Mouse (Mus musculus) gastrocnemius, postnatal 25 days (tissue): ENCODE results near the gene Fap. TPM values are rescaled to one million over a fixed set of nuclear protein-coding genes. Genes with fewer than 3 reads are reported as not detected.

ENCODE experiments used
- DNase-seq: peaks from one replicate; pipeline ENCODE4 v3.0.0; 2022
- total RNA-seq, 2 experiments: library from RNA; stranded (reverse); gene quantifications; 1 replicate in 1 of 2; 2 replicates in 1 of 2; pipeline ENCODE4 v1.2.3; 2021

Fap gene
- total RNA-seq, 2 experiments from 2014 or later = 7.7 to 10.1 TPM

DNA sequence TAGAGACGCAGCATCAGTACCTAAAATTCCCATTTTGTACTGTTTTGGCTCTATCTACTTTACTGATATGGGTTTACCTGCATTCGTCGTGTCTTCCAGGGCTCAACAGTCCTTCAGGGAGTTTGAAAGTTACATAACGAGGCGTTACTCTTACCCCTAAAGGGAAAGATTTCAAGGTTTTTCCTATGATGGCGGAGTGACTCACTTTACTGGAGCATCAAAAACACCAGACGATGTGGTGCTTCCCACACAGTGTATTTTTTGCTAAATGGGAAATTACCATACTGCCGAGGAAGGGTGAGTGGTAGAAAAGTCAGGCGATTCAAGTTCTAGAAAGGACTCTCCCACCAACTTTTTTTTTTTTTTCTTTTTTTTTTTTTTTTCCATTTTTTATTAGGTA, 47.5 kb downstream of the Fap start:
- DNase-seq = no peak

DNA sequence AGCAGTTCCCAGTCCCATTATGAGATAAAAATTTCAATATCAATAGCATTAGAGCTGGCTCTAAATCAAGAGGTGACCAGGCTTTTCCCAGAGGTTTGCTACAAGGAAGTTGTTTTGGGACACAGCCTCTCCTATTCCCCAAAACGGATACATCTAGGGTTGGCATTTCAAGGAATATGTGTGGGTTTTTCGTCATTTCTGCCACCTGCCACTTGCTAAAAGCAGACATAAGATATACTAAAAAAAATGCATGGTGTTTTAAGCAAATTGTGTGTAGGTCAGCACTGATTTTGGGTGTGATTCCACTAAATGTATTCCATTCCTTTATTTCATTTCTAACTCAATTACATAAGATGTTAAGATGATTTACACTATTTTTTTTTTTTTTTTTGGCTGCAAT, 56.1 kb downstream of the Fap start:
- no peak for DNase-seq

DNA sequence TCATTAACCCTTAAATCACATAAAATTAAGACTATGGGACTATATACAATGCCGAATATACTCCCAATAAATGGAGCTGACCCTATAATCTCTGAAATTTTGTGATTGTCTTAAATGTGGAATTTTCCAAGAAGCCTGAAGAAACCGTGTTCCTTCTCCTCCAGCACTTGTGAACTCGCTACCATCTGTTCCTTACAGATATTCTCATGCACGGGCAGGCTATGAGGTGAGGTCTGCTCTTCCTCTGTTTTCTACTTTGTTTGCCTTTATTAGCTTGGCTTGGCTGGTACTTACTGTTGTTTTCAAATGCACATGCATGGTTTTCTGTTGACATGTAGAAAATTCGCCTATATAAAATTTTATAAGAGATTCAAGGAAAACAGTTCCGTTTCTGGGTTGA, 59.4 kb downstream of the Fap start:
- no peak for DNase-seq

DNA sequence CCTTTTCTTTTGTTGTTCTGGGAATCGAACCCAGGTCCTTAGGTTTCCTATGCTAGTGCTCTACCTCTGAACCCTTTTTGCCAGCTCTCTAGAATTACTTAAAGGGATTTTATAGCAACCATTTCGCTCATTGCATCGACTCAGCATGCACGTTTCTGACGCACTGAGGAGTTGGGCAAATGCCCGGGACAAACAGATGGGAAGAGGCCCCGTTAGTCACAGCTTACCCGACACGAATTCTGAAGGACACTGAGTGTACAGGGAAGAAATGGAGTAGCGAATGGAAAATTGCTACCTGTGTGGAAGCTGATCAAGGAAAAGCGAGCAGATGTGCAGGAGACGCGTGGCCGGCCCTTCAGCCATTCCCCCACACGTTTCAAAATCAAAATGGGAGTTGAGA, 60.4 kb downstream of the Fap start:
- DNase-seq = no peak

DNA sequence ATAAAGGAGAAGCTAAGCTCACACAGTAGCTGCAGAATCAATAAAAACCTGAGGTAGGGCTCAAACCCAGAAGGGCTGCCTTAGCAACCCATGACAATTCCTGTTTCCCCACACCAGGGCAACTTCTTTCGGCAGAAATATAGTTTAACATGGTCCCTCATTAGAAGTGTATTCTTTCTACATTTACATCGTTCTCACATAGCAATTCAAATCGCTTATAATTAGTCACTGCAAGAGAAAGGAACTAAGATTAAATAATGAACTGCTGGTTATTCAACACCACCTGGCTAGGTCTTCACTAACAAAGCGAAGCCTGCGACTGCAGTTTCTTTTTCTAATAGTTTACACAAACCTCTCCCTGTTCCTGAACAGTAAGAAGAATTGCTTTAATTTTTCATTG, 66.7 kb downstream of the Fap start:
- DNase-seq = no peak

DNA sequence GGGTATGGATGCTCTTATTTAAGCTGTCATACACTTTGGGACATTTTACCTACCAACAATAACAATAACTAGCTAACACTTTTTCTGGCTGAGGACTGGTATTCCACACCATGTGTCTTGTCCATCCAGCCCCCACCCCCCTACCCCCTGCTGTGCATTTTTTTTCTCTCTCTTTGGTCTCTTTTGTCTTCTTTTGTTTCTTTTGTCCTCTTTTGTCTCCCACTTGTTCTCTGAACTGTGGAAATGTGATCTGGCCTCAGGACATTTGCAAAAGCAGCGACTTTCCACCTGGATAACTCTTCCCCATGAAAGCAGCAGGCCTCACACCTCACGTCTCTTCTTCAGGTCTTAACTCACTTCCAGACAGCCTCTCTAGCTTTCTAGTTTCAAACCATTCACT, 67.4 kb downstream of the Fap start:
- no peak for DNase-seq

DNA sequence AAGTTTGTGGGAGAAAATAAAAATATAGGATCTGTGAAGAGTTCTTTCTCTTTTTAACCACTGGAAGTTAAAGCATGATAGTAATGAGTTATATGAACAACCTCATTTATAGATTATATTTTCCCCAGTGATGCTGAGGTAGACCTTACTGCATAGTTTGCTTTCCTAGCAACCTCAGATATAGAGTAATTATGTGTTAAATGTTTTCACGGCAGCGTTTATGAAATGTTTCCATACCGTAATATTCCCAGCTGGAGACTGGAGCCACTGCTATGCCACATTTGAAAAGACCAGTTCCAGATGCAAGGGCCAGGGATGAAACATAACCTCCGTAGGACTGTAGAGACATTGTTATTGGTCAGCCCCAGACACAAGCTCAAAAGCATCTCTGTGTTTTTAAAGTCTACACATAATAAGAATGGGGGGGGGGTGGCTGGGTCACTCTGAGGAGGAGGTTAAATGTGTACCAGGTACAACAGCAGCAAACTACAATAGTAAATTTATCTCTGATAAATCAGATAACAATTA, 69.5 kb downstream of the Fap start:
- DNase-seq = no peak

DNA sequence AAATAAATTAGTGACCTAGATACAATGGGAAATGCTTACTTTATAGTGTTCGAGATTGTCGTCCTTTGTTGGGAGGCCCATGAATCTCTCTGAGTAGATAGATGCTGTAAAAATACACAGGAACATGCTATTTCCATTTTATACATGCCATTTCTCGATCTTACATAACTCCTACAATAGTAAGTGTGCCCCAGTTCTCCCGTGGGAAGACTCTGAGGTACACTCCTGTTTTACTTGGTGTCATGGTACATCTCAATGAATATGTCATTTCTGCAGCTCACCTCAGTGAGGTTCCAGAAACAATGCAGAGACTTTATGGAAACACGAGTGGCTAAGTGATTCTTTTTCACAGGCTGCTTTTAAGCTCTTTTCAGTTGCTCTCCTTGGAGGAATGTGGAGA, 70.5 kb downstream of the Fap start:
- DNase-seq = no peak

DNA sequence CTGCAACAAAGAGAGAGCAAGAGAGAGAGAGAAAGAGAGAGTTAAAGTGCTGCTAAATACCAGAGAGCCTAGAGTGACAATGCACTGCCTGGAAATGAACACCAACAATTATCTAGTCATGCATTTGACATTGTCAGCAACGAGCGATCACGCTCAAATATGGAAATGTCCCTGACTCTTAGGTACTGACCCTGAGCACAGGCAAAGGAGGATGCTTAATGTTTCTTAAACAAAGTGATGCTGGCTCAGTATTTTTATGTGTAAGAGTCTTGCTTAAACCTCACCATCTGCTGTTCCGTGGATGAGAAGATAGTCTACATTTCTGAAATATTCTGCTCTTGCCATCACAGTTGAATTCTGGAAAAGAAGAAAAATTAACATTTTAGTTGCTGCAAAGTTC, 71.4 kb downstream of the Fap start:
- DNase-seq = no peak

DNA sequence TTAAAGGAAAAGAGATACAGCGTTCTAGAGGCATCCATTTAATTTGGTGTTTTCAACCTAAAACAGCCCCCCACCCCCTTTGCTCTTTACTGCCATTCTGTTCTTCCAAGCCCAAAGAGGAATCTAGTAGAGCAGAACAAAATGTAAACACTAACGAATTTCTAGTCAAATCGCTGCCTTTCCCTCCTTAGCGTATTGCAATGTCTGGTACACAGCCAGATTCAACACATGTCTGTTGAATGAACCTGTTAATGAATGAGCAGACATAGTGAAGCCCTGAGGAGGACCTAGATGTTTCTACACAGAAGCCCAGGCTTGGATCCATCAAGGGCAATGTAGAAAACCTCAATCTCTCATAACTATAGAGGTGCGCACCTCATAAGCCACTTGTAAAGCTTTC, 75.1 kb downstream of the Fap start:
- DNase-seq = no peak

DNA sequence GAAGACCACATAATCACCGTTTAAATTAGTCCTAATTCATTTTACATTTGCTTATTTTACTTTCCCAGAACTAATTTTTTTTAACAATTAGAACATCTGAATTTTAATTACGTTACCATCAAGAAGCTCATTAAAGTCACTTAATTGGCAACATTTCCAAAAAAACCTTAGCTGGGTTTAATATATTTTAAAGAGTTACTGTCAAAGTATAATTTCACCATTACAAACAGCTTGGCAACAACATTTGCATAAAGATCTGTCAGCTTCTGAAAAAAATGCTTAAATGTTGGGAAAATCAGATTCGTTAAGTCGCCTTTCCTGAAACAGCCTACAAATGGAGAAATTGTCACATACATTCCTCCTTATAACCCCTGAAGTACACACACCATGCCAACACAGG, 75.8 kb downstream of the Fap start:
- DNase-seq = no peak

DNA sequence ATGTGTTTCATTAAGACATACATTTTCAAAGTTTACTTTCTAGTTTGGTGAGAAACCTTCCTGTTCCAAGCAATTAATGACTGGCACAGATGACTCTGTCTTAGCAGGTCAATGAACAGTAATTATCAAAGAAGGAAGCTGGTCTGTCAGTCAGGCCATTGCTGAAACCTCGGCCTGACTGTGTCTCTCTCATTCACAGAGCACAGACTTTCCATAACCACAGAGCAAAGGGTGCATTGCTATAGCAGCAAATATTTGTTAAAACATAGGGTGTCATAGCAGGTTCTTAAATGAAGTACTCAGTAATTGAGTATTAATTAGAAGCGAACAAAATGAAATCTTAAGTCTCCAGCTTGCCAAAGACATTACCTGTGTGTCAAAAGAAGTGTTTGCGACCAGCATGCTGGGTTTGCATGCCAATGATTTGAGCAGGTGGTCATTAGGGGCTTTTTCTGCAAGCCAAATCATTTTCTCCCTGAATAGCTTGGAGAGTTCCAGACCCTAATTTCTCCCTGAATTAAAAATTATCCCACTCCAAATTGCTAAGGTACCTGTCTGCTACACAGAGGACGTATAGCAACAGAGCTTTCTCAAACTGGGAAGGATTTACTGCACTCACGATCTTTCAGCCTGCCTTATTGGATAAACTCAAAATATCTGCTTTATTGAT, 76.4 kb downstream of the Fap start:
- no peak for DNase-seq

DNA sequence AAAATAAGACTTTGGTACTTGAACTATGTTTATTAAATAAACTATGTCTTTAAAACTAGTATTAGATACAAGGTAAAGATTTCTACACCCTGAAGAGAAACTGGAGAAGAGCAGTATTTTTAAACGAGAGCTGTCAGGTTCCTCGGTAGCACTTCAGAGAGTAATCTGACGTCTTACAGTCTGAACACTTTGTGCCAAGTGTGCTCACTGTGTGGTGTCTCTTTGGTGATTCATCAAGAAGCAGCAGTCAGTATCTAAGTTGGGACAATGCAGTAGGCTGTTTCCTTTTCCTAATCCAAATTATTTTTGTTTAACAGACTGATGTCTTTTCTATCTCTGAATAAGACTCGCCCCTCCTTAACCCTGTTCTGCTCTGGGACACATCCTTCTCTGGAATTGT, 78.5 kb downstream of the Fap start:
- DNase-seq = no peak

DNA sequence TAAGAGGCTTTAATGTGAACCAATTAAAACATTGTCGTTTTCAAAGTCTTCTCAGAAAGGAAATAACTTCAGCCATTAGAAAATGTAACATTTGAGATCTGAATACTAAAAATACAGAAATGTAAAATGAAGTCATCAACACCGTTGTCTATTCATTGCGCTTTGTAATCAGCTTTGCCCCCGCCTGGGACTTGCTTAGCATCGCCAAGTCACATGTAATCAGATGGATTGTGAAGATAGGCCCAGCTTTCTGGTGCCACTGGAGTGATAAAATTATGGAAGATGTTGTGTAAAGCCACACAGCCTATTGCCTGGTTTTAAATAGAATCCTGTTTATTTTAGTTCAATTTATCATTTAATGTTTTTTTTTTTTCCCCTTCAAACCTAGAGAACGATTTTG, 84.0 kb downstream of the Fap start:
- DNase-seq = no peak

DNA sequence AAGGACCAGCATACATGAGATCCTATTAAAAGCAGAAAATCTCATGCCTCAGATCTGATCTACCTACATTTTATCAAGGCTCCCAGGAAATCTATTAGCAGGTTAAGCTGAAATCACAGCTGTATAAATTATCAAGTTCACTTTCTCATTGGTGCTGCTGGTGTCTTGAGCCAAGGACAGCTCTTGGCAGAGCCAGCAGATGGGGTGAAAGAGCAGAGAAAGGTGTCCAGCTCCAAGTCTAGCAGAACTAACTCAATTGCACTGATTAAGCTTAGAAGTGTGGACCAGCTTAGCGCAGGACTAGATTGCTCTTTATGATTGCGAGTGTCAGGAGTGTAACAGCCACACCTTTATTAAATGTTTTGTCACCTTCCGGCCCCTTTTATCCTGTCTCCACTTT, 89.0 kb downstream of the Fap start:
- no peak for DNase-seq

DNA sequence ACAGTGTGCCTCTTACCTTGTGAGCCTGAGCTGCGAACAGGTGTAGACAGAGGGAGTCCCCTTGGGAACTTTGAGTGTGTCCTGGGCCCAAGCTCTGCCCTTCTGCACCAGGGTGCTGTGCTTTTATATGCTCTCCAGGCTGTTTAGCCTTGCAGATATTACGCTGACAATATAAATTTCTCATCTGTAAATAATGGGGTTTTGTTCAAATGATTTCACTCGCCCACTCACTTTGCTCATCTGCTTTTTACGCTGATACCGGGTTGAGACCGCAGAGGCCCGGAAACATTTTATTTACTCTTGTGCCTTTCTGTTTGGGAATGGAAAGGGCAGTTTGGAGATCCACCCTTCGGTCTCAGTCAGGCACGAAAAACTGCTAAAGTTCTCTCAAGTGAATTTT, 90.3 kb downstream of the Fap start, which contains the start of gene Gcg:
Gene Gcg, minus strand, starts transcription at position 101 of the 400 bp plus-strand sequence.
- no peak for DNase-seq

DNA sequence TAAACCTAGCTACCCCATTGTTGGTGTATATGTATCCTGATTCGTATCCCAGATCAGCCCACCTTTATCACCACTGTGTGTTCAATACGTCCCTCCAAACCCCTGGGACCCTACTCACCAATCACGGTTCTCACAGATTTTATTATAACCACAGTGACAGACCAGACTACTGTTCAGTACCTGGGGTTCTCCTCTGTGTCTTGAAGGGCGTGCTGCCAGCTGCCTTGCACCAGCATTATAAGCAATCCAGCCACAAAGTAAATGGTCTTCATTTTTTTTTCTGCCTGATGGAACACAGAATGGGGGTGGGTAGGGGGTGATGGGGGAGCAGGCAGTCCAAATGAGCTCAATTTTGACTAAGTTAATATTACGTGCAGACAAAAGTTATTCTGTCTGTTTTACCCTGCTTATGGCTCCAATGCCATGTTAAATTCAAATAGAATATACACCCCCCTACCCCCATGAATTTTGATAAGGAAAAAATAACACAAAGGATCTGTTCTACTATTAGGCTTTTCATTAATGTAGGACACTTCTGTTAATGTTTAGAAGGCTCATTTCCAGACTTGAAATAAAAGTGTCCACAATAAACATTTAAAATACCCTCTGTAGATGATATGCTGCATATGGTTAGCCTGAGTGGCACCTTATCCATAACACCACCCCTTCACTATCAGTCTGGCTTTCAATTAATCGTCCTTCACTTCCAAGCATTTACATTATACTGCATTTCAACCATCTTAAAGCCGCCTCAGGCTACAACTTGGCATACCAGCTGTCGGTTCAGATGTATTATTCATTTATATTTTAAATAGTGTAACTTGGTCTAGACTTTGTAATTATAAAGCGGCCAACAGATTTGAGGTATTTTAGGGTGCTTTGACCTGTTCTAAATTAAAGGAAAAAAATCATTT, 93.3 kb downstream of the Fap start:
- DNase-seq = no peak

DNA sequence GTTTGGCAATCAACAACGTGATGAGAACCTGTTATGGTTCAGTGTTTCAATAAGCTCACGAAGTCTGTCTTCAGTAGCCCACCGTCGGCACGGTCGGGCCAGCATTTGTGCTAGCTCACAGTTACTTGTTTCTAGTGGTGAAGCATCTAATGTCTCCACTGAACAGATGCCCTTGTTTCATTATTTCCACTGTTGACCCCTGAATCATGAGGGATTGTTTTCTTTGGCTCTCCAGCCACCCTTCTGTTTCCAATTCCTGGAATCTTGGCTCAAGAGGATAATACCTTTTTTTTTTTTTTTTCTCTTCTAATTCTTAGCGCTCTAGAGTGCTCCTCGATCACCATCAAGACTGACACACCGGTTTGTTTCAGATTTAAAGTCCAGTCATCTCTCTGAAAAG, 104.3 kb downstream of the Fap start:
- no peak for DNase-seq

DNA sequence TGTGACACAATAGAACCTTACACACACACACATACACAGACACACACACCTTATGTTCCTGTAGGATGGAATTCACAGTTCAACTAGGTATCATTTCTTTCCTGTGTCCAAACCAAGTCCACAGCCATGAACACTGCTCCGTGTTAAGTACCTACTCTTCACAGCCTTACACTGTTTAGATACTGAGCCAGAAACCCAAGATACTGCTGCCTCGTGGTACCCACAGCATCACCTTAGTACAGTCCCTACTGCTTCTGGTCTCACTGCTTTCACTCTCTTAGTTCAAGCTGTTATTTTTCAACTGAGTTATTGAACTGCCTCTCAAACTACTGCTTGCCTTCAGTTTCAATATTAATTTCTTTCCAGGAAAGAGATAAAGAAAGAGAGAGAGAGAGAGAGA, 110.6 kb downstream of the Fap start:
- DNase-seq = no peak

DNA sequence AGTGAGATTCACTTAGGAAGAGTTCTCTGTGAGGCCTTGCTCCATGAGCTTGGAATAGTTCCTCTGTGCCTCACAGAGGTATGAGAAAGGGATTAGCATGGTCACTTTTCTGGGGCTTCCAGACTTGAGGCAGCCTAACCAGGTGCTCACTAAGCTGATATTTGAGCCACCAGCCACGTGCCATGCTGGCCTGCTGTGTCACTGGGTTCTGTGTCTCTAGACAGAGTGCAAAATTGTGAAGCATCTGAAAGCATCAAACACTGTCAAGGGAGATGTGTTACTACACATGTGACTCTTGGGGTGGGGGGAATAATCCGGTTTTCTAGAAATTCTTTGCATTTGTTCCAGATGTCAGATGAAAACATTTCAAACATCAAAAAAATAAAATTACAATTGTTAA, 111.7 kb downstream of the Fap start:
- no peak for DNase-seq

DNA sequence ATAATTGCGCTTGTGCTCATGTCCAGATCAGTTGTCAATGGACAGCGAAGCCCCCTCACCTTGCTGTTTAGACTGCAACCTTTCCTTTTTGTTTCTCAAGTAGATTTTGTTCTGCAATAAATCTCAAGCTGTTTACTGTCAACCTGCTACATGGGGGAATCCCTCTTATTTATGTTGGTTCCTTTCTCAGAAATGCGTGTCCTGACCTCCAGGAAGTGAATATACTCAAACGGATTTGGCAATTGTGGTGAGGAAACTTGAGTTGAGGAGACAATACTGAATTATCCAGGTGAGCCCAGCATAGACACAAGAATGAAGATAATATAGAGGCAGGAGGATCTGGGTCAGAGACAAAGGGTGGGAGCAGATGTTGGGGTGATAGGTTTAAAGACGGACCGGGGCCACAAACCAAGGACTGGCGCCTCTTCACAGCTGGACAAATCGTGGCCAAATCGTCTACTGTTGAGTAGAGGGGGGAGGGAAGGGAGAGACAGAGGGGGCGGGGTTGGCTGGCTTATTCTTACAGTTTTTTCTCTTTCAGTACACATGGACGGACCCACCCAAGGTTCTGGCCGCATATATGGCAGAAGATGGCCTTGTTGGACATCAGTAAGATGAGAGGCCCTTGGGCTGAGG, 112.9 kb downstream of the Fap start:
- DNase-seq = no peak

DNA sequence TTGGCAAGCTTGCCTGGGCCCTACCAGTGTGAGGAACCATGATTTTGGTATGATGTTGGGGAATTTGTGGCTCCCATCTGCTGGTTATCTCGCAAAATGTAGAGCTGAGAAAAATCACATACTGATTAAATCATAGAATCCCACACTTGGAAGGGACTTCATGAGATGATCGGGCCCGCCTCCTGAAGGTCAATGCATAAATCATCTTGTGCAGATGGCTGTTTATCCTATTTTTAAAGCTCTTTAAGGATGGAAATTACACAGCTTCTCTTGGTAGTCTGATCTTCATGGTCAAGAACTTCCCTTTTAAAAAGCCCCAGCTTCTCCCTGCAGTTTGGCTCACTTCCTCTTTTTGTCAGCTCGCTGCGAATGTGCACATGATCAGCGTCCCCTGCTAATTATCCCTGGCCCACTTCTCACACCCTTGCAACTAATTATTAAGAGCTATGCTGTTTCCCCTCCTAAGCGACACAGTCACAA, 113.6 kb downstream of the Fap start:
- DNase-seq = no peak
